Mouse (Mus musculus) ES-Bruce4 (cell line): ENCODE results near the gene Cpe. TPM values are rescaled to one million over a fixed set of nuclear protein-coding genes. Genes with fewer than 3 reads are reported as not detected.

ENCODE experiments used
- H3K27ac ChIP-seq: 2 replicates; pipeline ENCODE4 v1.5.1; 2012; ENCODE audit warnings: low read length, inconsistent platforms; ENCODE audit not compliant: insufficient read depth
- H3K27me3 ChIP-seq: 2 replicates; pipeline ENCODE4 v1.6.1; 2012; ENCODE audit warnings: mild to moderate bottlenecking, low read length, inconsistent platforms; ENCODE audit not compliant: control insufficient read depth, poor library complexity, insufficient read depth, severe bottlenecking
- H3K36me3 ChIP-seq: 2 replicates; pipeline ENCODE4 v1.6.1; 2012; ENCODE audit warnings: inconsistent platforms, mild to moderate bottlenecking, low read length, moderate library complexity; ENCODE audit not compliant: control insufficient read depth, poor library complexity, insufficient read depth, severe bottlenecking
- H3K4me1 ChIP-seq: one replicate; pipeline ENCODE4 v1.8.1; 2011; ENCODE audit warnings: low read length; ENCODE audit not compliant: control insufficient read depth, insufficient read depth
- H3K4me3 ChIP-seq: 2 replicates; pipeline ENCODE4 v1.5.1; 2011; ENCODE audit warnings: low read depth, mild to moderate bottlenecking, low read length
- H3K9ac ChIP-seq: 2 replicates; pipeline ENCODE4 v1.6.1; 2012; ENCODE audit warnings: low read depth, mild to moderate bottlenecking, inconsistent platforms; ENCODE audit not compliant: poor library complexity, severe bottlenecking
- H3K9me3 ChIP-seq: replicated peaks from 2 replicates; pipeline ENCODE4 v1.6.1; 2012; ENCODE audit warnings: mild to moderate bottlenecking, low read length, inconsistent platforms; ENCODE audit not compliant: control insufficient read depth, poor library complexity, insufficient read depth, severe bottlenecking
- CTCF ChIP-seq: IDR thresholded peaks from one replicate; pipeline ENCODE4 v1.8.1; 2011; ENCODE audit warnings: low read depth, low read length
- EP300 ChIP-seq: IDR thresholded peaks from 2 replicates; pipeline ENCODE4 v1.6.1; 2011; ENCODE audit warnings: low read depth, low read length; ENCODE audit not compliant: insufficient read depth
- POLR2A ChIP-seq: IDR thresholded peaks from one replicate; pipeline ENCODE4 v1.8.1; 2011; ENCODE audit warnings: low read length; ENCODE audit not compliant: insufficient read depth
- polyA plus RNA-seq: library from polyadenylated mRNA; stranded (reverse); fragments of >200 nt; gene quantifications from 2 replicates; pipeline ENCODE4 v1.2.4, GENCODE M21; 2011; ENCODE audit warnings: low read depth; ENCODE audit not compliant: missing spikeins, insufficient read depth, insufficient read length

The Cpe gene
- polyA plus RNA-seq, 1 experiment, result 24.7 TPM

- Histone ChIP-seq H3K9ac (no peak overlapping the region), H3K27me3 (no peaks in the 10 kb centered on the region), H3K36me3 (no peaks in the 10 kb centered on the region), H3K4me1 (no peaks in the 10 kb centered on the region), H3K27ac (no peak overlapping the region), H3K4me3 (no peak overlapping the region), H3K9me3 (no peaks in the 10 kb centered on the region)
- TF ChIP-seq CTCF, result no peak
- TF ChIP-seq EP300, result no peak
- TF ChIP-seq POLR2A, result no peak
Observed at GRCm38 (mm10) chr8:64616566-64616965, 76.3 kb downstream of the Cpe start.

GRCm38 (mm10) chr8:64615459-64615858 is 77.4 kb downstream of the Cpe start:
- no peak overlapping the region for H3K4me3 ChIP-seq
- no peaks in the 10 kb centered on the region for H3K27me3 ChIP-seq
- H3K27ac ChIP-seq, result no peak overlapping the region
- H3K9ac ChIP-seq, result no peak overlapping the region
- TF ChIP-seq CTCF (no peak), POLR2A (no peak), EP300 (no peak)
- H3K36me3 ChIP-seq, result no peaks in the 10 kb centered on the region
- H3K9me3 ChIP-seq, result no peaks in the 10 kb centered on the region
- no peaks in the 10 kb centered on the region for H3K4me1 ChIP-seq

GRCm38 (mm10) chr8:64613663-64614062 is 79.2 kb downstream of the Cpe start:
- no peaks in the 10 kb centered on the region for H3K4me1 ChIP-seq
- H3K9ac ChIP-seq, result no peak overlapping the region
- no peaks in the 10 kb centered on the region for H3K27me3 ChIP-seq
- TF ChIP-seq EP300 (no peak), POLR2A (no peak), CTCF (no peak)
- H3K36me3 ChIP-seq, result no peaks in the 10 kb centered on the region
- H3K4me3 ChIP-seq, result no peak overlapping the region
- H3K27ac ChIP-seq, result no peak overlapping the region
- H3K9me3 ChIP-seq, result no peaks in the 10 kb centered on the region

- H3K4me3 ChIP-seq, result no peak overlapping the region
- TF ChIP-seq CTCF (no peak), POLR2A (no peak), EP300 (no peak)
- H3K4me1 ChIP-seq, result no peaks in the 10 kb centered on the region
- no peaks in the 10 kb centered on the region for H3K9me3 ChIP-seq
- no peak overlapping the region for H3K27ac ChIP-seq
- no peaks in the 10 kb centered on the region for H3K36me3 ChIP-seq
- no peaks in the 10 kb centered on the region for H3K27me3 ChIP-seq
- H3K9ac ChIP-seq, result no peak overlapping the region
Observed at GRCm38 (mm10) chr8:64611210-64611974, 81.5 kb downstream of the Cpe start.

- no peaks in the 10 kb centered on the region for H3K9me3 ChIP-seq
Observed at GRCm38 (mm10) chr8:64608931-64609330, 83.9 kb downstream of the Cpe start.

GRCm38 (mm10) chr8:64606015-64606414 is 86.8 kb downstream of the Cpe start:
- no peaks in the 10 kb centered on the region for H3K9me3 ChIP-seq
- TF ChIP-seq POLR2A, result no peak
- TF ChIP-seq CTCF, result no peak
- TF ChIP-seq EP300, result no peak
- H3K36me3 ChIP-seq, result no peaks in the 10 kb centered on the region
- no peak overlapping the region for H3K4me3 ChIP-seq
- H3K9ac ChIP-seq, result no peak overlapping the region
- no peaks in the 10 kb centered on the region for H3K4me1 ChIP-seq
- H3K27me3 ChIP-seq, result no peaks in the 10 kb centered on the region
- H3K27ac ChIP-seq, result no peak overlapping the region

More at GRCm38 (mm10) chr8:64608931-64609330, 83.9 kb downstream of the Cpe start:
- H3K9ac ChIP-seq, result no peak overlapping the region
- no peak overlapping the region for H3K4me3 ChIP-seq
- no peaks in the 10 kb centered on the region for H3K4me1 ChIP-seq
- H3K27me3 ChIP-seq, result no peaks in the 10 kb centered on the region
- H3K27ac ChIP-seq, result no peak overlapping the region
- TF ChIP-seq EP300 (no peak), CTCF (no peak), POLR2A (no peak)
- H3K36me3 ChIP-seq, result no peaks in the 10 kb centered on the region
